Mouse (Mus musculus): Measurements from ENCODE around the gene Mgat4a.

GRCm38 (mm10) chr1:37398961-37399360, 141.9 kb downstream of the Mgat4a start:
- no peak for TF ChIP-seq CTCF (IDR thresholded peaks at IDR 0.05; ENCODE audit: low read depth)
- TF ChIP-seq EP300 (IDR thresholded peaks at IDR 0.05; ENCODE audit: low read depth), result no peak
